Mouse (Mus musculus) liver, embryonic 13.5 days (tissue): ENCODE data around the gene Chac1. TPM values are rescaled to one million over a fixed set of nuclear protein-coding genes. Genes with fewer than 3 reads are reported as not detected.

Experiments
- ATAC-seq: fragments of 200-750 bp; cut with Nextera tagmentation; 2 replicates; pipeline ENCODE4 v1.8.0; 2017; ENCODE audit warnings: low read depth, mild to moderate bottlenecking, moderate number of reproducible peaks, moderate library complexity
- DNase-seq: peaks from one replicate; pipeline ENCODE4 v3.0.0; 2022
- H3K27ac ChIP-seq: fragments of 300-500 bp; sonication (generic); 2 replicates; pipeline ENCODE4 v1.5.1; 2015; ENCODE audit warnings: moderate library complexity, mild to moderate bottlenecking, inconsistent platforms
- H3K27me3 ChIP-seq: fragments of 300-500 bp; sonication (generic); 2 replicates; pipeline ENCODE4 v1.6.1; 2015; ENCODE audit warnings: mild to moderate bottlenecking, inconsistent platforms
- H3K36me3 ChIP-seq: fragments of 300-500 bp; sonication (generic); 2 replicates; pipeline ENCODE4 v1.6.1; 2015; ENCODE audit warnings: mild to moderate bottlenecking, inconsistent platforms
- H3K4me1 ChIP-seq: fragments of 300-500 bp; sonication (generic); replicated peaks from 2 replicates; pipeline ENCODE4 v1.6.1; 2015; ENCODE audit warnings: inconsistent platforms
- H3K4me2 ChIP-seq: fragments of 300-500 bp; sonication (generic); 2 replicates; pipeline ENCODE4 v1.6.1; 2015; ENCODE audit warnings: inconsistent platforms, mild to moderate bottlenecking, moderate library complexity
- H3K4me3 ChIP-seq: fragments of 300-500 bp; sonication (generic); replicated peaks from 2 replicates; pipeline ENCODE4 v1.5.1; 2015; ENCODE audit warnings: mild to moderate bottlenecking, inconsistent platforms
- H3K9ac ChIP-seq: fragments of 300-500 bp; sonication (generic); 2 replicates; pipeline ENCODE4 v1.6.1; 2015; ENCODE audit warnings: mild to moderate bottlenecking, inconsistent platforms
- H3K9me3 ChIP-seq: fragments of 300-500 bp; sonication (generic); replicated peaks from 2 replicates; pipeline ENCODE4 v1.6.1; 2016; ENCODE audit warnings: inconsistent platforms
- WGBS: fragments of 180-500 bp; shearing (Covaris S2); methylation state at CpG from one replicate; pipeline ENCODE4 v1.1.7; 2015; ENCODE audit not compliant: insufficient replicate concordance; 5-methylcytosine and 5-hydroxymethylcytosine counted together
- polyA plus RNA-seq: library from polyadenylated mRNA; unstranded; fragments of >200 nt; fragmentation: Nextera tagmentation; extraction: Ambion mirVana; gene quantifications from 2 replicates; pipeline ENCODE4 v1.2.1, GENCODE M21; 2015

Gene Chac1
- polyA plus RNA-seq, 1 experiment from 2014 or later = 2.0 TPM

- H3K27ac ChIP-seq = peak overlapping the region; percentile 69
- no peaks in the 10 kb centered on the region for H3K36me3 ChIP-seq
- no peaks in the 10 kb centered on the region for H3K9me3 ChIP-seq
- DNase-seq (no peak), ATAC-seq (no peak)
- peak overlapping the region; percentile 51 for H3K4me3 ChIP-seq
- peaks cover 81% of the 10 kb centered on the region for H3K4me1 ChIP-seq
- 4% methylated on average over 48 of the region's 48 CpGs for WGBS
- peak overlapping the region; percentile 80 for H3K4me2 ChIP-seq
- H3K9ac ChIP-seq = peak overlapping the region; percentile 70
- peaks cover 70% of the 10 kb centered on the region for H3K27me3 ChIP-seq
Measured at GRCm38 (mm10) chr2:119321771-119322586, 29.1 kb upstream of the Chac1 start.

GRCm38 (mm10) chr2:119322587-119323300 is 28.3 kb upstream of the Chac1 start:
- ATAC-seq (peak; percentile 68), DNase-seq (no peak)
- H3K27ac ChIP-seq = peak overlapping the region; percentile 69

GRCm38 (mm10) chr2:119323866-119324575 is 27.0 kb upstream of the Chac1 start:
- H3K4me1 ChIP-seq = peaks cover 80% of the 10 kb centered on the region
- H3K27me3 ChIP-seq = peaks cover 90% of the 10 kb centered on the region
- H3K27ac ChIP-seq = no peak overlapping the region

More at GRCm38 (mm10) chr2:119322587-119323300, 28.3 kb upstream of the Chac1 start:
- Histone ChIP-seq H3K4me3 (peak overlapping the region; percentile 51), H3K9me3 (no peaks in the 10 kb centered on the region), H3K9ac (peak overlapping the region; percentile 70), H3K27me3 (peaks cover 77% of the 10 kb centered on the region), H3K4me1 (peaks cover 88% of the 10 kb centered on the region), H3K36me3 (no peaks in the 10 kb centered on the region), H3K4me2 (peak overlapping the region; percentile 80)
- WGBS = 8% methylated on average over 39 of the region's 39 CpGs

DNA sequence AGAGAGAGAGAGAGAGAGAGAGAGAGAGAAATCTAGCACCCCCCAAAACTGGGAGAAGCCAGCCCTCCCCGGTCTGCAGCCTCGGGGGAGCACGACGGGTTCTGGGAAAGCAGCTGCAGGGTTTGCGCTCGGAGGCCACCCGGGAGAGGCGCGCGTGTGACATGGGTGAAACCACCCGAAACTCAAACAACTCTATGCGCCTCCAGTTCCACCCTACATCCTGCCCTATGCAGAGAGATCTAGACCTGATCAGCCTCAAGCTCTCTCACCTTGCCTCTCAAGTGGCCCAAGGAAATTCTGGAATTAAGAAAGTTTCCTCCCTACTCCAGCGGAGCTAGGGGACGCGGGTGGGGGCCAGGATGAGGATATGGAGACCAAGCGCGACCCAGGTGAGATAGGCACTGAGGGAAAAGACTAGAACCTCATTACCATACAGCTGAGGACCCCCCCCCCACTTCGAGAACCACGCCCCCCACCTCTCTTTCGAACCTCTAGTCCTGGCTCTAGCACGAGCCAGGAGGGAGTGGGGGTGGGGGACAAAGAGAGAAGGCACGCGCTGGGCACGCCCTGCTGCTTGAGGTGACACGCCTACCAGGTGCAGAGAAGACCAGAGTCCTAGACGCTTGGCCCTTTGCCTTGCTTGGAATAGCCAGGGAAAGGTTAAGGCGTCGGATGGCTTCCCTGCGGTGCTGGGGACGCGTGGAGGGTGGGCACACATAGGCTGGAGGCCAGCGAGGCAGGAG is 26.3 kb upstream of the Chac1 start:
- peak overlapping the region; percentile 13; the same call in 1 of the 2 replicates for H3K9ac ChIP-seq
- peaks cover 75% of the 10 kb centered on the region for H3K4me1 ChIP-seq
- ATAC-seq = no peak

More at GRCm38 (mm10) chr2:119323866-119324575, 27.0 kb upstream of the Chac1 start:
- H3K36me3 ChIP-seq = no peaks in the 10 kb centered on the region
- H3K9ac ChIP-seq = peak overlapping the region; percentile 17; the same call in 1 of the 2 replicates
- no peaks in the 10 kb centered on the region for H3K9me3 ChIP-seq
- peak overlapping the region; percentile 52 for H3K4me3 ChIP-seq
- no peak for ATAC-seq
- WGBS = 10% methylated on average over 32 of the region's 32 CpGs
- peak overlapping the region; percentile 62 for H3K4me2 ChIP-seq
- no peak for DNase-seq

GRCm38 (mm10) chr2:119325568-119326143 is 25.4 kb upstream of the Chac1 start, which contains the start of gene Dll4:
Gene Dll4 (plus strand): TSS chr2:119325784.
- Histone ChIP-seq H3K4me2 (peak within 1 kb of the TSS; percentile 62), H3K9ac (peak within 1 kb of the TSS; percentile 47), H3K4me1 (peaks cover 73% of the 10 kb centered on the region), H3K4me3 (peak within 1 kb of the TSS; percentile 52), H3K27me3 (peaks cover 100% of the 10 kb centered on the region), H3K9me3 (no peaks in the 10 kb centered on the region), H3K36me3 (no peaks in the 10 kb centered on the region), H3K27ac (no peak within 1 kb of the TSS)
- WGBS = under 1% methylated on average over 33 of the region's 33 CpGs
- ATAC-seq = no peak
- no peak for DNase-seq

More for the DNA sequence above, 26.3 kb upstream of the Chac1 start:
- H3K9me3 ChIP-seq = no peaks in the 10 kb centered on the region
- no peaks in the 10 kb centered on the region for H3K36me3 ChIP-seq
- peak overlapping the region; percentile 62 for H3K4me2 ChIP-seq
- peak overlapping the region; percentile 52 for H3K4me3 ChIP-seq
- no peak for DNase-seq
- no peak overlapping the region for H3K27ac ChIP-seq
- 0% methylated on average over 32 of the region's 32 CpGs for WGBS
- peaks cover 97% of the 10 kb centered on the region for H3K27me3 ChIP-seq

- DNase-seq (no peak), ATAC-seq (no peak)
- peaks cover 65% of the 10 kb centered on the region for H3K4me1 ChIP-seq
- H3K4me2 ChIP-seq = peak overlapping the region; percentile 62
- H3K9me3 ChIP-seq = no peaks in the 10 kb centered on the region
- H3K4me3 ChIP-seq = peak overlapping the region; percentile 52
- peaks cover 100% of the 10 kb centered on the region for H3K27me3 ChIP-seq
- H3K9ac ChIP-seq = peak overlapping the region; percentile 47
- H3K27ac ChIP-seq = no peak overlapping the region
- WGBS = under 1% methylated on average over 61 of the region's 61 CpGs
- H3K36me3 ChIP-seq = no peaks in the 10 kb centered on the region
Measured at GRCm38 (mm10) chr2:119326161-119327101, 24.6 kb upstream of the Chac1 start.

- no peaks in the 10 kb centered on the region for H3K9me3 ChIP-seq
- peak overlapping the region; percentile 62 for H3K4me2 ChIP-seq
- H3K9ac ChIP-seq = peak overlapping the region; percentile 47; the same call in 1 of the 2 replicates
- DNase-seq = no peak
- H3K4me1 ChIP-seq = peaks cover 58% of the 10 kb centered on the region
- H3K4me3 ChIP-seq = peak overlapping the region; percentile 52
- under 1% methylated on average over 30 of the region's 30 CpGs for WGBS
- H3K27ac ChIP-seq = no peak overlapping the region
- H3K27me3 ChIP-seq = peaks cover 100% of the 10 kb centered on the region
- no peak for ATAC-seq
- H3K36me3 ChIP-seq = no peaks in the 10 kb centered on the region
Measured at GRCm38 (mm10) chr2:119327102-119327480, 23.9 kb upstream of the Chac1 start.

GRCm38 (mm10) chr2:119327942-119328526 is 23.0 kb upstream of the Chac1 start:
- no peak overlapping the region for H3K9ac ChIP-seq
- peak overlapping the region; percentile 16; the same call in 1 of the 2 replicates for H3K4me3 ChIP-seq
- 36% methylated on average over 11 of the region's 11 CpGs for WGBS
- peak overlapping the region; percentile 62 for H3K4me2 ChIP-seq
- no peak overlapping the region for H3K27ac ChIP-seq
- no peaks in the 10 kb centered on the region for H3K36me3 ChIP-seq
- ATAC-seq = no peak
- H3K9me3 ChIP-seq = no peaks in the 10 kb centered on the region
- H3K27me3 ChIP-seq = peaks cover 97% of the 10 kb centered on the region
- peaks cover 49% of the 10 kb centered on the region for H3K4me1 ChIP-seq
- DNase-seq = no peak

DNA sequence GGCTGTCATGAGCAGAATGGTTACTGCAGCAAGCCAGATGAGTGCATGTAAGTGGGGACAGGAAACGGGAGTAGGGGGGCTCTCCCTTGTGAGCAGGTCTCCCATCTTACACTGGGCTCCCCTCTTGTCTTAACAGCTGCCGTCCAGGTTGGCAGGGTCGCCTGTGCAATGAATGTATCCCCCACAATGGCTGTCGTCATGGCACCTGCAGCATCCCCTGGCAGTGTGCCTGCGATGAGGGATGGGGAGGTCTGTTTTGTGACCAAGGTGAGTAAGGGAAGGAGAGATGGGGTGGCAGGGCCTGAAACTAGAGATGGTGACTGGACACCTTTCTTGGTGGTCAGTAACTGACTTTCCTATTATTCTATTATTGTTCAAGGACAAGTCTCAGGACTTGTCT is 22.5 kb upstream of the Chac1 start:
- Histone ChIP-seq H3K36me3 (no peaks in the 10 kb centered on the region), H3K4me3 (no peak overlapping the region), H3K27me3 (peaks cover 92% of the 10 kb centered on the region), H3K27ac (no peak overlapping the region), H3K9ac (no peak overlapping the region), H3K9me3 (no peaks in the 10 kb centered on the region), H3K4me1 (peaks cover 44% of the 10 kb centered on the region), H3K4me2 (peak overlapping the region; percentile 62; the same call in 1 of the 2 replicates)
- DNase-seq (no peak), ATAC-seq (no peak)
- WGBS = 54% methylated on average over 5 of the region's 5 CpGs
